Mouse (Mus musculus) neural tube, embryonic 14.5 days (tissue): ENCODE measurements around the gene Eif3b. TPM values are rescaled to one million over a fixed set of nuclear protein-coding genes. Genes with fewer than 3 reads are reported as not detected.

Experiments
- ATAC-seq: fragments of 200-750 bp; cut with Nextera tagmentation; 2 replicates; pipeline ENCODE4 v1.8.0; 2017; ENCODE audit warnings: low read depth, mild to moderate bottlenecking, moderate TSS enrichment, moderate library complexity
- H3K27ac ChIP-seq: fragments of 300-500 bp; sonication (generic); 2 replicates; pipeline ENCODE4 v1.5.1; 2014; ENCODE audit warnings: low read depth, mild to moderate bottlenecking, control low read depth, low read length, moderate library complexity, mixed read lengths
- H3K27me3 ChIP-seq: fragments of 300-500 bp; sonication (generic); 2 replicates; pipeline ENCODE4 v1.6.1; 2014; ENCODE audit warnings: low read length; ENCODE audit not compliant: control insufficient read depth, insufficient read depth
- H3K36me3 ChIP-seq: fragments of 300-500 bp; sonication (generic); 2 replicates; pipeline ENCODE4 v1.6.1; 2014; ENCODE audit warnings: low read length, mixed read lengths; ENCODE audit not compliant: control insufficient read depth, insufficient read depth
- H3K4me1 ChIP-seq: fragments of 300-500 bp; sonication (generic); 2 replicates; pipeline ENCODE4 v1.6.1; 2014; ENCODE audit warnings: low read length; ENCODE audit not compliant: control insufficient read depth, insufficient read depth
- H3K4me2 ChIP-seq: fragments of 300-500 bp; sonication (generic); 2 replicates; pipeline ENCODE4 v1.6.1; 2014; ENCODE audit warnings: mild to moderate bottlenecking, low read depth, low read length, control low read depth
- H3K4me3 ChIP-seq: fragments of 300-500 bp; sonication (generic); 2 replicates; pipeline ENCODE4 v1.5.1; 2014; ENCODE audit warnings: low read depth, low read length, control low read depth, mixed read lengths
- H3K9ac ChIP-seq: fragments of 300-500 bp; sonication (generic); replicated peaks from 2 replicates; pipeline ENCODE4 v1.6.1; 2014; ENCODE audit warnings: low read depth, mild to moderate bottlenecking, control low read depth, low read length, mixed read lengths
- H3K9me3 ChIP-seq: fragments of 300-500 bp; sonication (generic); 2 replicates; pipeline ENCODE4 v1.6.1; 2016; ENCODE audit warnings: low read length; ENCODE audit not compliant: control insufficient read depth
- WGBS: fragments of 180-500 bp; shearing (Covaris S2); extraction: QIAGEN DNeasy Blood & Tissue Kit; methylation state at CpG from one replicate; pipeline ENCODE4 v1.1.7; 2014; 5-methylcytosine and 5-hydroxymethylcytosine counted together
- polyA plus RNA-seq: library from polyadenylated mRNA; unstranded; fragments of >200 nt; fragmentation: Nextera tagmentation; extraction: Ambion mirVana; gene quantifications from 2 replicates; pipeline ENCODE4 v1.2.1, GENCODE M21; 2014

Eif3b gene
- polyA plus RNA-seq, 1 experiment from 2014 or later = 83.9 TPM

DNA sequence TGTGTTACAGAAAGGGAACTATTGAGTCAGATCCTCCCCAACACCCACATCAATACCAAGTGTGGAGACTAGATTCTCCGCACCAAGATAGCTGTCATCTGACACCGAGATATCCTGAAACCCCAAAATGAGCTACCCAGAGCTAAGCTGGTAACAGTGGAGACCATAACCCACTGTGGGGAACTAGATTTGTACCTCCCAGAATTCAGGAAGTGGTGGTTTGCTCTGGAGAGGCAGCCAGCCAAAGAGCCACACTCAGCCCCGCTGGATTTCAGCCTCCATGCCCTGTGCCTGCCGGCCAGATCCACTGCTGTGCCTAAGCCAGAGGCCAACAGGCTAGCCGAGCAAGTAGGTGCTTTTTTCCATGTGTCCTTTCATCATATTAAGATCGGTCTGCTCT is 39.8 kb upstream of the Eif3b start:
- Histone ChIP-seq H3K27me3 (no peaks in the 10 kb centered on the region), H3K4me2 (no peak overlapping the region), H3K36me3 (no peaks in the 10 kb centered on the region), H3K9ac (no peak overlapping the region), H3K4me3 (no peak overlapping the region), H3K9me3 (no peaks in the 10 kb centered on the region), H3K4me1 (0 out of 2 replicates have a peak, but pooled peaks cover 3% of the 10 kb centered on the region), H3K27ac (no peak overlapping the region)
- ATAC-seq = no peak
- 84% methylated on average over 6 of the region's 6 CpGs for WGBS

DNA sequence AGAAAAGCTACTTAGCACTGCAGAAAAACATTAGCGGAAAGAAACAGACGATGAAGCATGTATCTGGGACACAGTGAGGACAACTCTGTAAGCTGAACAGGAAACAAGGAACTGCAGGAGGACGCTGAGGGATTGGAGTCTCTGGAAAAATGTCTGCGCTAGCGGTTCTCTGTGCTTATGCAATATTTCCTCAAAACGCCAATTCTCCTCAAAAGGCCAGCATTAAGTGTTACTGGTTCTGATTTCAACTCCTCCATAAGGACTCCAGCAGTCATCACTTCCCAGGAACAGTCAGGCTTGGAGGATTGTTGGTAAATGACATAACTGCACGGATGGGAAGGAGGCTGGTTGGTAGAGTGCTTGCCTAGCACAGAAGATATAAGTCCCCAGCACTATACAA is 38.0 kb upstream of the Eif3b start:
- Histone ChIP-seq H3K4me1 (0 out of 2 replicates have a peak, but pooled peaks cover 3% of the 10 kb centered on the region), H3K9me3 (no peaks in the 10 kb centered on the region), H3K36me3 (no peaks in the 10 kb centered on the region), H3K27ac (no peak overlapping the region), H3K9ac (no peak overlapping the region), H3K27me3 (no peaks in the 10 kb centered on the region), H3K4me2 (no peak overlapping the region), H3K4me3 (no peak overlapping the region)
- no peak for ATAC-seq
- WGBS = 92% methylated on average over 7 of the region's 7 CpGs

GRCm38 (mm10) chr5:140382688-140383087 is 36.4 kb upstream of the Eif3b start:
- H3K9me3 ChIP-seq = no peaks in the 10 kb centered on the region
- H3K36me3 ChIP-seq = no peaks in the 10 kb centered on the region
- no peaks in the 10 kb centered on the region for H3K27me3 ChIP-seq
- no peak overlapping the region for H3K9ac ChIP-seq
- no peak overlapping the region for H3K4me3 ChIP-seq
- WGBS = 98% methylated on average over 6 of the region's 6 CpGs
- 0 out of 2 replicates have a peak, but pooled peaks cover 7% of the 10 kb centered on the region for H3K4me1 ChIP-seq
- H3K27ac ChIP-seq = no peak overlapping the region
- H3K4me2 ChIP-seq = no peak overlapping the region
- ATAC-seq = no peak

DNA sequence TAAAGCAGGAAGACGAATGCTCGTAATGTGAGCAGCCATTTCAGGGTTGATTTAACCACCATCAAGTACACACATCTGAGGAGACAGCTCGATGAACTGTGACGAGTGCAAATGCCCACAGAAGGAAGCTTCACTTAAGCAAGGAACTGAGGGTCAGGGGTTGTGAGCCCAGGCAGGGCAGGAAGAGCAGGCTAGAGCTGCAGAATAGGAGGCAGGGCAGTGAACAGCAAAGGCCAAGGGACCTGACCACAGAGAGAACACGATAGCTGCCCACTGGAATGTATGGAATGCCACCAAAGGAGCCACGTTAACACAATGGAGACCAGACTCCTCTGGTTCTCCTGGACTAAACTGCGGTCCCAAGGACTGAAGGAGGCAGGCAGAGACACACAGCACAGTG is 35.6 kb upstream of the Eif3b start:
- H3K9ac ChIP-seq = no peak overlapping the region

DNA sequence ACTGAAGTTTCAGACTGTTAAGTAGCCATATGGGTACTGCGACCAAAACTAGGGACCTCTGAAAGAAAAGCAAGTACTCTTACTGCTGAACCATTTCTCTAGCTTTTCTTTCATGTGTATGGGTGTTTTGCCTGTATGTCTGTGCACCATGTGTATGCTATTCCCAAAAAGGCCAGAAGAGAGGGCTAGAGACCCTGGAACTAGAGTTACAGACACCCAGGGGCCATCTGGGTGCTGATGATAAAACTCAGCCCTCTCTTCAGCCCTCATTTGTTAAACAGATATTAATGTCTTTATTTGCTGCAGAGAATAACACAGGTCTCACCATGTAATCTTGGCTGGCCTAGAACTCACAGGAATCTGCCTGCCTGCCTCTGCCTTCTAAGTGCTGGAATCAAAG is 34.7 kb upstream of the Eif3b start:
- Histone ChIP-seq H3K36me3 (no peaks in the 10 kb centered on the region), H3K9ac (no peak overlapping the region), H3K9me3 (no peaks in the 10 kb centered on the region), H3K4me1 (peaks cover 11% of the 10 kb centered on the region; the same call in 1 of the 2 replicates), H3K27me3 (no peaks in the 10 kb centered on the region), H3K4me3 (no peak overlapping the region), H3K4me2 (no peak overlapping the region), H3K27ac (no peak overlapping the region)
- ATAC-seq = no peak
- 93% methylated on average over 1 of the region's 1 CpGs for WGBS

More for the DNA sequence above, 35.6 kb upstream of the Eif3b start:
- Histone ChIP-seq H3K4me3 (no peak overlapping the region), H3K27ac (no peak overlapping the region), H3K36me3 (no peaks in the 10 kb centered on the region), H3K4me1 (peaks cover 11% of the 10 kb centered on the region; the same call in 1 of the 2 replicates), H3K9me3 (no peaks in the 10 kb centered on the region), H3K27me3 (no peaks in the 10 kb centered on the region), H3K4me2 (no peak overlapping the region)
- WGBS = 25% methylated on average over 7 of the region's 7 CpGs
- no peak for ATAC-seq

- H3K36me3 ChIP-seq = no peaks in the 10 kb centered on the region
- H3K27ac ChIP-seq = no peak overlapping the region
- no peaks in the 10 kb centered on the region for H3K9me3 ChIP-seq
- peaks cover 11% of the 10 kb centered on the region; the same call in 1 of the 2 replicates for H3K4me1 ChIP-seq
- WGBS = 87% methylated on average over 7 of the region's 7 CpGs
- no peaks in the 10 kb centered on the region for H3K27me3 ChIP-seq
- no peak overlapping the region for H3K4me3 ChIP-seq
- no peak for ATAC-seq
- H3K4me2 ChIP-seq = no peak overlapping the region
- no peak overlapping the region for H3K9ac ChIP-seq
Observed at GRCm38 (mm10) chr5:140387236-140387635, 31.9 kb upstream of the Eif3b start.

GRCm38 (mm10) chr5:140387816-140388510 is 31.2 kb upstream of the Eif3b start:
- ATAC-seq = no peak
- 82% methylated on average over 12 of the region's 12 CpGs for WGBS
- H3K4me1 ChIP-seq = peaks cover 11% of the 10 kb centered on the region; the same call in 1 of the 2 replicates
- H3K4me3 ChIP-seq = peak overlapping the region; percentile 63
- no peak overlapping the region for H3K27ac ChIP-seq
- no peaks in the 10 kb centered on the region for H3K36me3 ChIP-seq
- no peak overlapping the region for H3K9ac ChIP-seq
- no peaks in the 10 kb centered on the region for H3K27me3 ChIP-seq
- peak overlapping the region; percentile 99 for H3K4me2 ChIP-seq
- H3K9me3 ChIP-seq = no peaks in the 10 kb centered on the region

DNA sequence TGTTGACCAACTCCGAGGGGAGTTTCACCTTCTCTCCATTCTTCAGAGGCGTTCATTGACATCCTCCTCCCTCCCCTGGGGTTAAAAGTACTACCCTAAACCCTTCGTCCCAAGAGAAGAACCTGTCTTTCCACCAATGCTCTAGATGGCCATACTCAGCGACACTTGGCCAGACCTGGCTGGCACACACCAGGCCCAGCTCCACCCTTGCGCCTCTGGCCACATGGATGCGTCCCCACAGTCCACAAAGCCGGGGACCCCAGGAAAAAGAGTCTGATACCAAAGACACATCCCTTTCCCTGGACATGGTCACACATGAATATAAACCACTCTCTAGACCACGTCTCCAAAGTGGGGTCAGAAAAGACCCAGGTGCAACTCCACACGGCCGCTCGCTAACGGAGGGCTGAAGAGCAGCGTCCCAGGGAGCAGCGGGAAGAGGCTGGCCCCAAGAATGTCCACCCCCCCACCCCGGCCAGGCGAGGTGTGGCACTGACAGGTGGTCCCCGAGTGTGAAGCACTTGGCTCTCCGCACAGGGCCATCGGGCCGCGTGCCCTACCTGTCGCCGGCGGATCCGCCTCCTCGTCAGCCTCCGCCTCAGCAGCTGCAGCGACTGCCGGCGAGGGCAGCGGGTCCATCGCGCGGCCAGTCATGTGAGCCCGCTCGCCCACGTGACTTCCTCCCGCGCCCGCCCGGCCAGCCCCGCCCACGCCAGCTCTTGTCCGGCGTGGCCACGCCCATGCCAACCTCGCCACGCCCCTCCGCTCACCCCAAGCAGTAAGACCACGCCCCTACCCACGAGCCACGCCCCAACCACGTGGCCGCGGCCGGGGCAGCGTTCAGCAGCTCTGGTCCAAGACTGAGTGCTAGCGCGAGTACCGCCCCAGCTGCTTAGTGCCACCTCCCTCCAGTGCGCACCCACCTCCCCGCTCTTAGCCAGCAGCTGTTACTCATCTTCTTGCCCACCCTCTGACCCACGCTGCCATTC is 30.2 kb upstream of the Eif3b start, which contains the start of gene Snx8:
Gene Snx8, minus strand, starts transcription at position 675 of the 989 bp plus-strand sequence.
- Histone ChIP-seq H3K4me3 (peak within 1 kb of the TSS; percentile 63), H3K4me1 (peaks cover 8% of the 10 kb centered on the region; the same call in 1 of the 2 replicates), H3K27me3 (no peaks in the 10 kb centered on the region), H3K4me2 (peak within 1 kb of the TSS; percentile 99), H3K36me3 (no peaks in the 10 kb centered on the region), H3K9ac (peak within 1 kb of the TSS; percentile 73), H3K27ac (peak within 1 kb of the TSS; percentile 28; the same call in 1 of the 2 replicates), H3K9me3 (no peaks in the 10 kb centered on the region)
- ATAC-seq = peak; percentile 90
- 1% methylated on average over 54 of the region's 63 CpGs for WGBS
